Mouse (Mus musculus): ENCODE results near the gene Serpina10. TPM values are rescaled to one million over a fixed set of nuclear protein-coding genes. Genes with fewer than 3 reads are reported as not detected.
"Not testable (repeated sequence)": the region's sequence is repeated elsewhere in the genome, so short reads cannot be mapped to it uniquely, and the experiment has no call there.

Gene Serpina10
- total RNA-seq (2022), result not detected

- DNase-seq (ENCODE audit: low spot score in 2 of 2), result no peak
Measured at GRCm38 (mm10) chr12:103631203-103631612, at the start of gene Serpina10. Gene Serpina10, minus strand, starts transcription at chr12:103631444.

- not testable (repeated sequence) for DNase-seq (ENCODE audit: low spot score in 2 of 2)
Measured at GRCm38 (mm10) chr12:103679853-103680252, 48.6 kb upstream of the Serpina10 start.

- no peak for DNase-seq (ENCODE audit: low spot score in 2 of 2)
Measured at GRCm38 (mm10) chr12:103676039-103676438, 44.8 kb upstream of the Serpina10 start, which contains the start of gene Serpina16. Gene Serpina16, minus strand, starts transcription at chr12:103676139.

GRCm38 (mm10) chr12:103673179-103673578 is 41.9 kb upstream of the Serpina10 start:
- DNase-seq (ENCODE audit: low spot score in 2 of 2), result peak in 1 of 2 experiments; percentile 8

- no peak for DNase-seq (ENCODE audit: low spot score in 2 of 2)
Measured at GRCm38 (mm10) chr12:103671483-103671882, 40.2 kb upstream of the Serpina10 start.

GRCm38 (mm10) chr12:103670964-103671363 is 39.7 kb upstream of the Serpina10 start:
- DNase-seq (ENCODE audit: low spot score in 2 of 2), result no peak

GRCm38 (mm10) chr12:103670344-103670743 is 39.1 kb upstream of the Serpina10 start:
- DNase-seq (ENCODE audit: low spot score in 2 of 2), result peak in 1 of 2 experiments; percentile 10

GRCm38 (mm10) chr12:103665286-103665685 is 34.0 kb upstream of the Serpina10 start:
- no peak for DNase-seq (ENCODE audit: low spot score in 2 of 2)

- not testable (repeated sequence) for DNase-seq (ENCODE audit: low spot score in 2 of 2)
Measured at GRCm38 (mm10) chr12:103662053-103662452, 30.8 kb upstream of the Serpina10 start.

- DNase-seq (ENCODE audit: low spot score in 2 of 2), result no peak
Measured at GRCm38 (mm10) chr12:103660076-103660475, 28.8 kb upstream of the Serpina10 start.

GRCm38 (mm10) chr12:103659171-103659570 is 27.9 kb upstream of the Serpina10 start:
- DNase-seq (ENCODE audit: low spot score in 2 of 2), result no peak

- DNase-seq (ENCODE audit: low spot score in 2 of 2), result no peak
Measured at GRCm38 (mm10) chr12:103657991-103658390, 26.7 kb upstream of the Serpina10 start.

- no peak for DNase-seq (ENCODE audit: low spot score in 2 of 2)
Measured at GRCm38 (mm10) chr12:103656848-103657626, 25.8 kb upstream of the Serpina10 start, which contains the start of gene Serpina6. Gene Serpina6, minus strand, starts transcription at chr12:103657212.

GRCm38 (mm10) chr12:103655123-103656044 is 24.1 kb upstream of the Serpina10 start:
- DNase-seq (ENCODE audit: low spot score in 2 of 2), result no peak

- no peak for DNase-seq (ENCODE audit: low spot score in 2 of 2)
Measured at GRCm38 (mm10) chr12:103653836-103654235, 22.6 kb upstream of the Serpina10 start.

- DNase-seq (ENCODE audit: low spot score in 2 of 2), result no peak
Measured at GRCm38 (mm10) chr12:103646314-103646713, 15.1 kb upstream of the Serpina10 start.

- DNase-seq (ENCODE audit: low spot score in 2 of 2), result no peak
Measured at GRCm38 (mm10) chr12:103644601-103645000, 13.4 kb upstream of the Serpina10 start.

GRCm38 (mm10) chr12:103643818-103644217 is 12.6 kb upstream of the Serpina10 start:
- no peak for DNase-seq (ENCODE audit: low spot score in 2 of 2)

GRCm38 (mm10) chr12:103643336-103643735 is 12.1 kb upstream of the Serpina10 start:
- peak; percentile 31 to 43 for DNase-seq (ENCODE audit: low spot score in 2 of 2)

GRCm38 (mm10) chr12:103635846-103636245 is 4.6 kb upstream of the Serpina10 start:
- no peak for DNase-seq (ENCODE audit: low spot score in 2 of 2)

- DNase-seq (ENCODE audit: low spot score in 2 of 2), result no peak
Measured at GRCm38 (mm10) chr12:103634430-103634829, 3.2 kb upstream of the Serpina10 start.

GRCm38 (mm10) chr12:103616860-103617261 is 14.4 kb downstream of the Serpina10 start:
- no peak for DNase-seq (ENCODE audit: low spot score in 2 of 2)
